Mouse (Mus musculus) regulatory T cell (primary cell): ENCODE measurements at regions not wholly inside any gene's neighbourhood (a gene's known extent, or its start where the extent isn't known, plus 50 kb on each side); places are given as distances from the start of the nearest gene placed in this dataset.

ENCODE experiments used
- in situ Hi-C: fragments of 300-600 bp; cut with MboI, MseI; formaldehyde crosslinking; loops from one replicate; pipeline ENCODE4 v1.15.1; 2025; ENCODE audit warnings: high pct_unique_total_duplicates

GRCm38 (mm10) chr17:79167198-79167597 lies 115.5 kb downstream of the Qpct start:
- in situ Hi-C loops, result no loop called here

GRCm38 (mm10) chr17:79164874-79165553 lies 113.3 kb downstream of the Qpct start:
- in situ Hi-C loops, result no loop called here

GRCm38 (mm10) chr17:79163983-79164382 lies 112.3 kb downstream of the Qpct start:
- in situ Hi-C loops, result no loop called here

- in situ Hi-C loops, result no loop called here
Measured at GRCm38 (mm10) chr17:79154138-79154537, 102.4 kb downstream of the Qpct start.

- in situ Hi-C loops, result no loop called here
Measured at GRCm38 (mm10) chr17:79152823-79153222, 101.1 kb downstream of the Qpct start.

- in situ Hi-C loops, result no loop called here
Measured at GRCm38 (mm10) chr17:79147883-79148282, 96.2 kb downstream of the Qpct start.

GRCm38 (mm10) chr17:79144913-79145625 lies 93.4 kb downstream of the Qpct start:
- in situ Hi-C loops, result no loop called here

GRCm38 (mm10) chr17:79143031-79143430 lies 91.3 kb downstream of the Qpct start:
- in situ Hi-C loops, result no loop called here
